Mouse (Mus musculus) forebrain, postnatal 0 days (tissue): ENCODE data around the gene Srrt. TPM values are rescaled to one million over a fixed set of nuclear protein-coding genes. Genes with fewer than 3 reads are reported as not detected.

Experiments
- ATAC-seq: fragments of 200-750 bp; cut with Nextera tagmentation; 2 replicates; pipeline ENCODE4 v1.8.0; 2017; ENCODE audit warnings: mild to moderate bottlenecking, moderate library complexity
- DNase-seq: peaks from one replicate; pipeline ENCODE4 v3.0.0-alpha.2; 2015
- H3K27ac ChIP-seq: fragments of 300-500 bp; sonication (generic); 2 replicates; pipeline ENCODE4 v1.5.1; 2014; ENCODE audit warnings: low read depth, mild to moderate bottlenecking, antibody characterized with exemption, low read length, moderate library complexity, mixed read lengths
- H3K27me3 ChIP-seq: fragments of 300-500 bp; sonication (generic); 2 replicates; pipeline ENCODE4 v1.6.1; 2014; ENCODE audit warnings: mild to moderate bottlenecking, low read length, mixed read lengths; ENCODE audit not compliant: insufficient read depth
- H3K36me3 ChIP-seq: fragments of 300-500 bp; sonication (generic); 2 replicates; pipeline ENCODE4 v1.6.1; 2014; ENCODE audit warnings: mild to moderate bottlenecking, moderate library complexity; ENCODE audit not compliant: insufficient read depth
- H3K4me1 ChIP-seq: fragments of 300-500 bp; sonication (generic); 2 replicates; pipeline ENCODE4 v1.6.1; 2014; ENCODE audit warnings: antibody characterized with exemption; ENCODE audit not compliant: insufficient read depth
- H3K4me2 ChIP-seq: fragments of 300-500 bp; sonication (generic); 2 replicates; pipeline ENCODE4 v1.6.1; 2014; ENCODE audit warnings: low read depth, mild to moderate bottlenecking, moderate library complexity
- H3K4me3 ChIP-seq: fragments of 300-500 bp; sonication (generic); 2 replicates; pipeline ENCODE4 v1.5.1; 2014; ENCODE audit warnings: low read depth, low read length, mixed read lengths
- H3K9ac ChIP-seq: fragments of 300-500 bp; sonication (generic); 2 replicates; pipeline ENCODE4 v1.6.1; 2014; ENCODE audit warnings: mild to moderate bottlenecking
- H3K9me3 ChIP-seq: fragments of 300-500 bp; sonication (generic); 2 replicates; pipeline ENCODE4 v1.6.1; 2016; ENCODE audit warnings: low read length
- CTCF ChIP-seq: sonication (generic); IDR thresholded peaks from 2 replicates; pipeline ENCODE4 v1.5.1; 2016; ENCODE audit warnings: antibody characterized with exemption, control low read depth, low read depth
- WGBS: fragments of 180-500 bp; shearing (Covaris S2); extraction: QIAGEN DNeasy Blood & Tissue Kit; methylation state at CpG from one replicate; pipeline ENCODE4 v1.1.7; 2014; 5-methylcytosine and 5-hydroxymethylcytosine counted together
- polyA plus RNA-seq: library from polyadenylated mRNA; unstranded; fragments of >200 nt; fragmentation: Nextera tagmentation; extraction: Ambion mirVana; gene quantifications from 2 replicates; pipeline ENCODE4 v1.2.1, GENCODE M21; 2015
- total RNA-seq: library from RNA; depleted of rRNA; stranded (reverse); fragments of >200 nt; gene quantifications from 2 replicates; pipeline ENCODE4 v1.2.3, GENCODE M21; 2014

Gene Srrt
- total and polyA plus RNA-seq, 2 experiments from 2014 or later: 55.6 to 153 TPM

GRCm38 (mm10) chr5:137318570-137318969 lies 11.1 kb upstream of the Srrt start:
- no peak overlapping the region for H3K4me2 ChIP-seq
- no peak for DNase-seq
- no peaks in the 10 kb centered on the region for H3K27me3 ChIP-seq
- 95% methylated on average over 1 of the region's 1 CpGs for WGBS
- H3K36me3 ChIP-seq: peaks cover 45% of the 10 kb centered on the region
- no peak overlapping the region for H3K4me3 ChIP-seq
- H3K9me3 ChIP-seq: no peaks in the 10 kb centered on the region
- TF ChIP-seq CTCF: no peak
- peaks cover 10% of the 10 kb centered on the region; the same call in 1 of the 2 replicates for H3K4me1 ChIP-seq
- no peak overlapping the region for H3K27ac ChIP-seq
- ATAC-seq: no peak
- no peak overlapping the region for H3K9ac ChIP-seq

GRCm38 (mm10) chr5:137317361-137317760 lies 9.9 kb upstream of the Srrt start:
- no peak for DNase-seq
- no peak overlapping the region for H3K4me2 ChIP-seq
- H3K36me3 ChIP-seq: peaks cover 45% of the 10 kb centered on the region
- no peak overlapping the region for H3K27ac ChIP-seq
- H3K4me3 ChIP-seq: no peak overlapping the region
- H3K9me3 ChIP-seq: no peaks in the 10 kb centered on the region
- WGBS: 93% methylated on average over 8 of the region's 8 CpGs
- H3K9ac ChIP-seq: no peak overlapping the region
- H3K27me3 ChIP-seq: no peaks in the 10 kb centered on the region
- no peak for ATAC-seq
- H3K4me1 ChIP-seq: peaks cover 10% of the 10 kb centered on the region; the same call in 1 of the 2 replicates
- TF ChIP-seq CTCF: no peak

- peaks cover 34% of the 10 kb centered on the region for H3K36me3 ChIP-seq
- H3K4me3 ChIP-seq: no peak overlapping the region
- H3K9me3 ChIP-seq: no peaks in the 10 kb centered on the region
- no peak for ATAC-seq
- H3K9ac ChIP-seq: no peak overlapping the region
- peaks cover 10% of the 10 kb centered on the region; the same call in 1 of the 2 replicates for H3K4me1 ChIP-seq
- no peak overlapping the region for H3K27ac ChIP-seq
- no peak overlapping the region for H3K4me2 ChIP-seq
- TF ChIP-seq CTCF: peak; percentile 45; the same call in 1 of the 2 replicates
- peak; percentile 10 for DNase-seq
- H3K27me3 ChIP-seq: no peaks in the 10 kb centered on the region
- WGBS: 45% methylated on average over 30 of the region's 30 CpGs
These were observed 7.8 kb upstream of the Srrt start for GRCm38 (mm10) chr5:137315084-137315903.

GRCm38 (mm10) chr5:137314193-137315083 lies 7.0 kb upstream of the Srrt start, which contains the start of gene Trip6:
Trip6 (minus strand) TSS chr5:137314404.
- WGBS: 17% methylated on average over 30 of the region's 30 CpGs
- peaks cover 10% of the 10 kb centered on the region; the same call in 1 of the 2 replicates for H3K4me1 ChIP-seq
- peak within 1 kb of the TSS; percentile 30 for H3K4me3 ChIP-seq
- H3K4me2 ChIP-seq: peak within 1 kb of the TSS; percentile 60
- peak; percentile 86 for DNase-seq
- H3K27ac ChIP-seq: peak within 1 kb of the TSS; percentile 69; the same call in 1 of the 2 replicates
- ATAC-seq: peak; percentile 91
- peak within 1 kb of the TSS; percentile 55 for H3K9ac ChIP-seq
- no peaks in the 10 kb centered on the region for H3K9me3 ChIP-seq
- peaks cover 34% of the 10 kb centered on the region for H3K36me3 ChIP-seq
- TF ChIP-seq CTCF: no peak
- H3K27me3 ChIP-seq: no peaks in the 10 kb centered on the region

GRCm38 (mm10) chr5:137313466-137314192 lies 6.2 kb upstream of the Srrt start:
- Histone ChIP-seq H3K36me3 (peaks cover 31% of the 10 kb centered on the region), H3K27ac (peak overlapping the region; percentile 46; the same call in 1 of the 2 replicates), H3K9me3 (no peaks in the 10 kb centered on the region), H3K4me3 (peak overlapping the region; percentile 30), H3K4me1 (peaks cover 10% of the 10 kb centered on the region; the same call in 1 of the 2 replicates), H3K27me3 (no peaks in the 10 kb centered on the region), H3K4me2 (peak overlapping the region; percentile 60), H3K9ac (peak overlapping the region; percentile 55; the same call in 1 of the 2 replicates)
- no peak for DNase-seq
- no peak for TF ChIP-seq CTCF
- 4% methylated on average over 22 of the region's 22 CpGs for WGBS
- peak; percentile 23; the same call in 1 of the 2 replicates for ATAC-seq

- H3K9ac ChIP-seq: peak overlapping the region; percentile 94; the same call in 1 of the 2 replicates
- no peak for DNase-seq
These were observed 882 bp upstream of the Srrt start for GRCm38 (mm10) chr5:137308356-137308755.

More at GRCm38 (mm10) chr5:137308356-137308755, 882 bp upstream of the Srrt start:
- TF ChIP-seq CTCF: 0 out of 2 replicates have a peak, but pooled peaks have one; percentile 7
- Histone ChIP-seq H3K27me3 (no peaks in the 10 kb centered on the region), H3K4me2 (peak overlapping the region; percentile 55), H3K27ac (peak overlapping the region; percentile 97), H3K36me3 (peaks cover 5% of the 10 kb centered on the region; the same call in 1 of the 2 replicates), H3K4me1 (peaks cover 20% of the 10 kb centered on the region), H3K9me3 (no peaks in the 10 kb centered on the region), H3K4me3 (peak overlapping the region; percentile 77)
- 94% methylated on average over 4 of the region's 4 CpGs for WGBS
- ATAC-seq: no peak
